Mouse (Mus musculus) left cerebral cortex, postnatal 10 days (tissue): ENCODE data around the gene Cdk19. TPM values are rescaled to one million over a fixed set of nuclear protein-coding genes. Genes with fewer than 3 reads are reported as not detected.
A peak's percentile ranks its signal among the peaks of the same experiment; 100 is the strongest.

ENCODE experiments used
- DNase-seq, 2 experiments: peaks; one replicate each; pipeline ENCODE4 v3.0.0; 2021 to 2022; ENCODE audit warnings: low spot score in 2 of 2, mixed read lengths in 1 of 2; ENCODE audit errors: extremely low spot score in 1 of 2
- intact Hi-C: fragments of 180-260 bp; cut with DNase I; formaldehyde crosslinking; loops from one replicate; pipeline ENCODE4 v1.15.1; 2025
- total RNA-seq, 2 experiments: library from RNA; stranded (reverse); gene quantifications; 2 replicates each; pipeline ENCODE4 v1.2.3; 2021

Cdk19 gene
- total RNA-seq: 10 to 100 TPM; 44.0 to 46.7 TPM

DNA sequence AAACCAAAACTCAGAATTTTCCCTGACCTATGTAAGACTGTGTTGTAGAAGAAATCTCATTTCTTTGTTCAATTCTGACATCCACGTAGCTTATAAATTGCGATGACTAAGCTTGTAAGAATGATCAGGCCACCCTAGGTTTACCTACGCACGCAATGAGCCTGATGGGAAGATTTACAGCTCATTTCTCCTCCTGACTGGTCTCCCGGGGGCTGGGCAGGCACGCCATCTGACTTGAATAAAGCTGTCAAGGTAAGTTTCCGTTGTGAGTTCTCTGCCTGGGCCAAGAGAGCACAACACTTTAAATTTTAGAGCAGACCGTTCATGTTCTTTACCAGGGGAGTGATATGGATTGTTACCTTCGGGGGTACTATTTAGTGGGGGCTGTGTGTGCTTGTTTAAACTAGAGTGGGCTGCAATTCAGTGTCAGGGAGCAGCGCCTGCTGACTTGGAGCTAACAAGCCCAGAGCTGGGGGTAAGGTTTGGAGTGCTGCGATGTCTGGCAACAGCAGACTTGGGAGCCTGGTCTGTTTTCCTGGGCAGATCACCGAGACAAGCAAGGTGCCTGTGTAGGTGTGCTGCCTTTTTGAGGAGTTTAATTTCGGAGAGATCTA is at the start of gene Cdk19:
Cdk19 (plus strand) TSS at position 214 of the 614 bp plus-strand sequence.
- DNase-seq: no peak
- intact Hi-C loops: no loop called here

DNA sequence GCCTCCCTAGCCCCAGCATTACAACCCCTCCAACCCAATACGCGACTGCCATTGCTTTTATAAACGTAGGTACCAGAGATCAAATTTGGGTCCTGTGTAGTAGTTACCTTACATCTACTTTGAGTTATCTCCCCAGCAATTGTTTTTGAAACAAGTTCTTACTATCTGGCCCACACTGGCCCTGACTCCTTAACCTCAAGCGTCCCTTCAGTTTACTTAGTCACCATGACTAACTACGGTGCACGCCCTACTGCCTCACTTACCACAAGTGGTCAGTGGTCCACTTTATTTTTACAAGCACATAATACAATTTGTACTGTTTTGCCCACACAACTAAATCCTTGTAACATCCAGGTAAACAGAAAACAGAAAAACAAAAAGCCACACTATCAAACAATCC is 46.7 kb upstream of the Cdk19 start:
- intact Hi-C loops: no loop called here

GRCm38 (mm10) chr10:40300648-40301171 is 38.7 kb upstream of the Cdk19 start:
- intact Hi-C loops: loop anchor here (5.0 kb wide), 1 partner anchor 47 kb away; no protein-coding TSS in a partner anchor
- DNase-seq: peak; percentile 85 to 91

More for the DNA sequence above, 46.7 kb upstream of the Cdk19 start:
- DNase-seq: no peak

- peak; percentile 9 to 62 for DNase-seq
- intact Hi-C loops: loop anchor here (1.0 to 5.0 kb wide), 2 partner anchors 43 to 46 kb away; partner anchors contain the start of gene Gtf3c6
These were observed 37.9 kb upstream of the Cdk19 start for GRCm38 (mm10) chr10:40301181-40302075.

DNA sequence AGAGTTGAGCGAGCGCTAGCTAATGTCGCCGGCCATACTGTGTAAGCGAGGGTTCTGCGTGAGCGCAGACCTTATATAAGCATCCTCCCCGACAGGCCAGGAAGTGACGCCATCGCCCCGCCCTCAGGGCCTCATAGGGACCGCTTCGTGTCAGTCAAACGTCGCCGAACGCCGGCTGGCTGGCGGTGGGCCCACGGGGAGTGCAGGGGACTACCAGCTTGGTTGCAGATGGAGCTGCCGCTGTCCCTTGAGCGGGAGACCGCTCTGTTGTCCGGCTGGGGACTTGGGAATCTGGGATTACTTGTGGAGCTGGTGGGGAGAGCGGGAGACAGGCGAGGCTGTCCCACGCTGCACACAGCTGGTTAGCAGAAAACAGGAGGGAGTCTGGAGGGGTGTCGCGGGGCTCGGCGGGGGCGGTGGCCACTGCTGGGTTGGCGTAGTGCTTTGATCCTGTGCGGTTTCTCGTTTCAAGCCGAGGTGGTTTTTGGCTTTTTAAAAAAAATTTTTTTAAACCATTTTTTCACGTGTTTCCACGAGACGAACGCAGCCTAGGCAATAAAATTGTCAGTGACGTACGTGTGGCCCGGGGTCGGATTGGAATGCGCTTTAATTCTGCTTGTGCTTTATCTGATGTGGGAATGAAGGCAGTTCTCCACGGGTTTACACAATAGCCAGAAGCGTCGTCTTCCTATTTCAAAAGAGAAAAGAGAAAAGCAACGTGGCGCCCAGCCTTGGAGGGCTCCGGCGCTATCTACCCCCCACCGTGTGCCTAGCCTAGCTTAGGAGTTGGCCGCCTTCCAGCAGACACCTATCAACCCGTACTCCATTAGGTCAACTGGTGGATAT is 37.0 kb upstream of the Cdk19 start, which contains the start of gene Amd1:
Amd1 (minus strand) TSS at position 47 of the 846 bp plus-strand sequence.
- intact Hi-C loops: loop anchor here (1.0 to 5.0 kb wide), 2 partner anchors 44 to 45 kb away; partner anchors contain the start of gene Gtf3c6
- peak; percentile 100 for DNase-seq

- intact Hi-C loops: no loop called here
- no peak for DNase-seq
These were observed 33.4 kb upstream of the Cdk19 start for GRCm38 (mm10) chr10:40305989-40306388.

GRCm38 (mm10) chr10:40307826-40308583 is 31.4 kb upstream of the Cdk19 start:
- no peak for DNase-seq
- intact Hi-C loops: no loop called here

DNA sequence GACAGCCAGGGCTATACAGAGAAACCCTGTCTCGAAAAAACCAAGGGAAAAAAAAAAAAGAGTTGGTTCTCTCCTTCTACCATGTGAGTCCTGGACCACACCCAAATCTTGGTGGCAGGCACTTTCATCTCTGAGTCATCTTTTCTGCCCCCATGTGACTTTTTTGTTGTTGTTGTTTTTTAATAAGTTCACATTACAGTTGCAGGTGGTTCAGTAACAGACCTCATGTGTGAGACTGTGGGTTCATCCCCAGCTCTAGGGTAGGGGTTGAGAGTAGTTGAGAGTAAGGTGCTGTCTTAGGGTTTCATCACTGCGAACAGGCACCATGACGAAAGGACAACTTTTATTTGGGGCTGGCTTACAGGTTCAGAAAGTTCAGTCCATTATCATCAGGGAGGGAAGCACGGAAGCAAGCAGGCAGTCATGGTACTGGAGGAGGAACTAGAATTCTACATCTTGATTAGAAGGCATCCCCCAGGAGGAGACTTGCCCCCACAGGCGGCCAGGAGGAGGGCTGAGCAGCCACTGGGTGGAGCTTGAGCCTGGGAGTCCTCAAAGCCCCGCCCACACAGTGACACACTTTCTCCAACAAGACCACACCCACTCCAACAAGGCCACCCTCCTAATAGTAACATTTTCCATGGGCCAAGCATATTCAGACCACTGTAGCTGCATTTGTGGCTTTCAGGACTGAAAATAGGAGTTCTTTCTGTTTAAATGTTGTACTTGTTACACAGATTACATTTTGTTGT is 29.3 kb upstream of the Cdk19 start:
- intact Hi-C loops: no loop called here
- peak in 1 of 2 experiments; percentile 42 for DNase-seq

DNA sequence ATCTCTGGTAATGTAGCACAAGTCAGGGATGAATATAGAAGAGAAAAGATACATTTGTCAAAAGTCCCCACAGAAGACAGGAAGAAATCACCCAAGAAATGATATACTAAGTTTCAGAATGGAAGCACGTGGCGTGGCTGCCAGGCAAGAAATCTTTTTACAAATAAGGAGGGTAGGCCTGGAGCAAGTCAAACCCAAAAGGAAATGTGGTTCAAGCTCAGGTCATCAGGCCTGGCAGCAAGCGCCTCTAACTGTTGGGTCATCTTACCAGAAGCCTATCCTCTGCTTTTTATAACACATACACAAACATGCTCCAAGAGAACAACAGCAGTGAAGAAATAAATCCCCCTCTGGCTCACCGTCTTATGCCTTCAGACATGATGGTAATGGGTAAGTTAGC is 26.6 kb upstream of the Cdk19 start:
- intact Hi-C loops: no loop called here
- DNase-seq: no peak

DNA sequence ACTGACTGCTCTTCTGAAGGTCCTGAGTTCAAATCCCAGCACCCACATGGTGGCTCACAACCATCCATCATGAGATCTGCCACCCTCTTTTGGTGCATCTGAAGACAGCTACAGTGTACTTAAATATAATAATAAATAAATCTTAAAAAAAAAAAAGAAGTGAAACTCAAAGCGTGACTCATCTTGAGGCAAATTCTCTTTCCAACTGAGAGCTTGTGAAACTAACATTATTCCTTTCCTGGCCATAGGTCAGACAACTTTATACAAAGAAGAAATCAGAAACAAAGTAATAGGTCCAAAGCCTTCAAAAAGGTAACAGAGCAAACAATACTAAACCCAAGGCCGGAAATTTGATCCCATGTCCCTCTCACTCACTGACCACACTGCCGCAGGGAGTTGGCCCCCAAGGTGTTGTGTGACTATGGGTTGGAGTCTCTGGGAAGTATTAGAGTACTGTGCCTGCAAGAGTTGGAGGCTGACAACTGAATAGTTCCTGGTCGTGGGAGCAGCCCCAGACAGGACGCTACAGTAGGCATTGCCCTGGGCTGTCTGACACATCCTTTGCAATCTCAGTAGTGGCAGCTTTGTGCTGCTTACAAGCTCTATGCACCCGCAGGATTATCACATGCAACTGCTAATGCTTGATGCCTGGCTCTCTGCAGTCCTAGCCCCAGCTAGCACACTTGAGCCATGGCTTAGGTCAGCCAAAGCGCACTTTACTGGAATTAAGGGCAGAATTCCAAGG is 22.4 kb upstream of the Cdk19 start:
- no peak for DNase-seq
- intact Hi-C loops: no loop called here

GRCm38 (mm10) chr10:40320306-40320705 is 19.1 kb upstream of the Cdk19 start:
- intact Hi-C loops: no loop called here
- DNase-seq: no peak

DNA sequence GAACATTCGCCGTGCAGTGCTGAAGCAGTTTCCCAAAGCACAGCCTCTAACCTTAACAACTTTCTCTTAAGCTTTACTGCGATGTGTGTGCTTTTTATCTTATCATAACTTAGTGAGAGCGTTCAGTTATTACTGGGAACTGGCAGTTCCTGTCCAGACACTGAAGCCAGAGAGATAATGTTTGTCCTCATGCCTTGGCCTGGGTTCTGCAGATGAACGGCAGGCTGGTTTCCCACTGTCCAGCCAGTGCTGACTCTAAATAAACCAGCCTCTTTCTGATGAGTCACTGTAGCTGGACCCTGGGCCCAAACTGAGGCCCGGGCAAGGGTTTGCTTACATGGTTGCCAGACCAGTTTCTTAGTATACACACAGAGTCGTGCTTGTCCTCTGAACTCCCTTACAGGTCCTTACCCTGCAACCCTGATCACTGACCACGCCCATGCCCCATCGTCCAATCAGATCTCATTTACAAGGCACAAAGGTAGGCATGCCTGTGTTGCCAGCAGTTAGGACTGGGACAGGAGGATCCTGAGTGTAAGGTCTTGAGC is 11.3 kb upstream of the Cdk19 start:
- intact Hi-C loops: no loop called here
- DNase-seq: no peak

DNA sequence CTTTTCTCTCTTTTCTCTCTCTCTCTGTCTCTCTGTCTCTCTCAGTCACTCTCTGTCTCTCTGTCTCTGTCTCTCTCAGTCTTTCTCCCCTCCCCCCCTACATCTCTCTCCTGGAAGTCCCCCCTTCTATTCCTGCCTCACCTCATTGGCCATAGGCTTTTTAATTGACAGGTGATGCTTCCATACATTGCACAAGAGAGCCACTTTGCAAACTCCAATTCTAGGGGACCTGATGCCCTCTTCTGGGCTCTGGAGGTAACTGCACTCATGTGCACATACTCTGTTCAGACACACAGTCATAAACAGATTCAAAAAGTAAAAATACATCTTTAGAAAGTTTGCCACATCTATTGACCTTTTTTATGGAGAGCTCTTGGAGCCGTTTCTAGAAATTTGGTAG is 9.1 kb upstream of the Cdk19 start:
- intact Hi-C loops: no loop called here
- DNase-seq: no peak

DNA sequence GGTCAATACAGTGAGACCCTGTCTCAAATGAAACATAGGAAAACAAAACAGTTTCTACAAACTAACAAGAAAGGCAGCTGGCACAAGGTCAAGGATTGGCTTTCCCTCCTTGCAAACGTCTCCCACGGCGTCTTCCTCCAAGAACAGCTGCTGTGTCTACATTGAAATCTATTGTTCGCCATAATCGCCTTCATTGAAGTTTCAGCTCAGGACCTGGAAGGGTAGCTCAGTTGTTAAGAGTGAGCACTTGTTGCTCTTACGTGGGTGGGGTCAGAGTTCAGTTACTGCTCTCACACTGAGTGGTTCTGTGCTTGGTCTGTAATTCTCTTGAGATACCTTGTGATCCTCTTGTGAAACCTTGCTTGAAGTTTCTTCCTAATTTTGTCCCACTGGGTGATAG is 6.5 kb upstream of the Cdk19 start:
- intact Hi-C loops: no loop called here
- no peak for DNase-seq

DNA sequence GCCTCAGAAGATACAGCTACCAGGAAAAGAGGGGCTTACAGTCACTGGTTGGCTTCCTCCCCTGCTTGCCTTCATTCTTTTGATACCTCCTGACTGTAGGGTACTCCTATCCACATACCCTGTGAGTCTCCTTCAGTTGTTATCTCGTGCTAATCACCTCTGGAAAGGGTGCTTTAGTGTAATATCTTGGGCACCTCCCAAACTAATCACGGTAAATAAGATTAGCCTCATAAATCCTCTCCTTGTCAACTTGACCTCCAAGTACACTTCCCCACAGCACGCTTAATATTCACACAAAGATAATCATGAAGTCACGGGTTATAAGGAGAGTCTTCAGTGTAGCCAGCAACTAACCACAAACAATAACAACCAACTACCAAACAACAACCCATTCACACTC is 2.7 kb downstream of the Cdk19 start:
- intact Hi-C loops: no loop called here
- no peak for DNase-seq

GRCm38 (mm10) chr10:40346776-40347403 is 7.5 kb downstream of the Cdk19 start:
- intact Hi-C loops: loop anchor here (5.0 kb wide), 1 partner anchor 45 kb away; the partner anchor contains the start of gene Amd1
- DNase-seq: no peak
